Mouse (Mus musculus): ENCODE data around the gene Ccdc162.

Ccdc162 gene

GRCm38 (mm10) chr10:41578541-41578940 lies 137.9 kb downstream of the Ccdc162 start:
- DNase-seq (ENCODE audit: low spot score in 2 of 2) = no peak

- DNase-seq (ENCODE audit: low spot score in 2 of 2) = no peak
Observed at GRCm38 (mm10) chr10:41576328-41576833, 140.1 kb downstream of the Ccdc162 start.

GRCm38 (mm10) chr10:41575451-41576327 lies 140.7 kb downstream of the Ccdc162 start:
- DNase-seq (ENCODE audit: low spot score in 2 of 2) = no peak

GRCm38 (mm10) chr10:41573190-41573589 lies 143.2 kb downstream of the Ccdc162 start:
- peak; percentile 19 to 26 for DNase-seq (ENCODE audit: low spot score in 2 of 2)

GRCm38 (mm10) chr10:41572274-41572673 lies 144.2 kb downstream of the Ccdc162 start:
- DNase-seq (ENCODE audit: low spot score in 2 of 2) = no peak

- DNase-seq (ENCODE audit: low spot score in 2 of 2) = no peak
Observed at GRCm38 (mm10) chr10:41571065-41571464, 145.4 kb downstream of the Ccdc162 start.

- no peak for DNase-seq (ENCODE audit: low spot score in 2 of 2)
Observed at GRCm38 (mm10) chr10:41568306-41568705, 148.1 kb downstream of the Ccdc162 start.

- DNase-seq (ENCODE audit: low spot score in 2 of 2) = no peak
Observed at GRCm38 (mm10) chr10:41565141-41565540, 151.3 kb downstream of the Ccdc162 start.

GRCm38 (mm10) chr10:41561701-41562395 lies 154.6 kb downstream of the Ccdc162 start:
- DNase-seq (ENCODE audit: low spot score in 2 of 2) = no peak

- DNase-seq (ENCODE audit: low spot score in 2 of 2) = no peak
Observed at GRCm38 (mm10) chr10:41558401-41558800, 158.0 kb downstream of the Ccdc162 start.

GRCm38 (mm10) chr10:41555081-41555480 lies 161.4 kb downstream of the Ccdc162 start:
- no peak for DNase-seq (ENCODE audit: low spot score in 2 of 2)

GRCm38 (mm10) chr10:41553711-41554110 lies 162.7 kb downstream of the Ccdc162 start:
- no peak for DNase-seq (ENCODE audit: low spot score in 2 of 2)

GRCm38 (mm10) chr10:41552847-41553589 lies 163.4 kb downstream of the Ccdc162 start:
- no peak for DNase-seq (ENCODE audit: low spot score in 2 of 2)

GRCm38 (mm10) chr10:41552319-41552718 lies 164.1 kb downstream of the Ccdc162 start:
- DNase-seq (ENCODE audit: low spot score in 2 of 2) = no peak

GRCm38 (mm10) chr10:41550711-41551110 lies 165.7 kb downstream of the Ccdc162 start:
- DNase-seq (ENCODE audit: low spot score in 2 of 2) = no peak

GRCm38 (mm10) chr10:41546396-41547165 lies 169.9 kb downstream of the Ccdc162 start:
- no peak for DNase-seq (ENCODE audit: low spot score in 2 of 2)

- DNase-seq (ENCODE audit: low spot score in 2 of 2) = no peak
Observed at GRCm38 (mm10) chr10:41545224-41545755, 171.1 kb downstream of the Ccdc162 start.

- DNase-seq (ENCODE audit: low spot score in 2 of 2) = no peak
Observed at GRCm38 (mm10) chr10:41544481-41545190, 171.8 kb downstream of the Ccdc162 start.

GRCm38 (mm10) chr10:41543844-41544243 lies 172.6 kb downstream of the Ccdc162 start:
- DNase-seq (ENCODE audit: low spot score in 2 of 2) = no peak

- no peak for DNase-seq (ENCODE audit: low spot score in 2 of 2)
Observed at GRCm38 (mm10) chr10:41543439-41543838, 173.0 kb downstream of the Ccdc162 start.

Data from frontal cortex, postnatal 10 days (tissue).